Mouse (Mus musculus) CH12.LX (cell line): ENCODE measurements at regions not wholly inside any gene's neighbourhood (a gene's known extent, or its start where the extent isn't known, plus 50 kb on each side); places are given as distances from the start of the nearest gene placed in this dataset.

ENCODE experiments used
- DNase-seq: peaks from one replicate; pipeline ENCODE4 v3.0.0-alpha.2; 2013; ENCODE audit errors: extremely low read depth
- H3K27ac ChIP-seq: 2 replicates; pipeline ENCODE4 v1.5.1; 2012; ENCODE audit warnings: low read depth, mild to moderate bottlenecking, control low read depth, moderate library complexity; ENCODE audit not compliant: insufficient read depth
- H3K27me3 ChIP-seq: replicated peaks from 2 replicates; pipeline ENCODE3; 2012; ENCODE audit warnings: inconsistent platforms
- H3K36me3 ChIP-seq, 2 experiments: replicated peaks in 1 of 2; 2 replicates each; pipeline versions ENCODE3 to v1.6.1; 2012; ENCODE audit warnings: inconsistent platforms in 1 of 2, low read length in 1 of 2, mild to moderate bottlenecking in 1 of 2, mixed read lengths in 1 of 2, moderate library complexity in 1 of 2; ENCODE audit not compliant: control insufficient read depth in 1 of 2, insufficient read depth in 1 of 2
- H3K4me1 ChIP-seq, 2 experiments: 2 replicates each; pipeline ENCODE4 v1.6.1; 2012; ENCODE audit warnings: inconsistent platforms in 1 of 2, moderate library complexity in 1 of 2; ENCODE audit not compliant: insufficient read depth in 2 of 2, control insufficient read depth in 1 of 2
- H3K4me2 ChIP-seq: 2 replicates; pipeline ENCODE4 v1.6.1; 2012; ENCODE audit warnings: low read depth, mild to moderate bottlenecking, control low read depth; ENCODE audit not compliant: poor library complexity, insufficient read depth, severe bottlenecking
- H3K4me3 ChIP-seq, 3 experiments: fragments of 150-350 bp in 1 of 3; sonication (generic) in 1 of 3; replicated peaks in 1 of 3; 2 replicates each; pipeline versions ENCODE3 to v1.5.1; 2011 to 2012; ENCODE audit warnings: low read depth in 2 of 3, low read length in 2 of 3, mild to moderate bottlenecking in 2 of 3, moderate library complexity in 2 of 3, control low read depth in 1 of 3, improper control_type of control experiment in 1 of 3, inconsistent platforms in 1 of 3, mixed read lengths in 1 of 3; ENCODE audit not compliant: poor library complexity in 1 of 3
- H3K79me2 ChIP-seq: replicated peaks from 2 replicates; pipeline ENCODE4 v1.6.1; 2012; ENCODE audit warnings: mild to moderate bottlenecking, moderate library complexity; ENCODE audit not compliant: control insufficient read depth, poor library complexity, insufficient read depth, severe bottlenecking; ENCODE audit errors: extremely low read depth
- H3K9ac ChIP-seq: 2 replicates; pipeline ENCODE4 v1.6.1; 2012; ENCODE audit warnings: low read depth, mild to moderate bottlenecking, control low read depth, moderate library complexity; ENCODE audit not compliant: insufficient read depth
- H3K9me3 ChIP-seq: replicated peaks from 2 replicates; pipeline ENCODE3; 2012; ENCODE audit warnings: low read length, inconsistent platforms, mixed read lengths
- CHD1 ChIP-seq: IDR thresholded peaks from 2 replicates; pipeline ENCODE4 v1.6.1; 2012; ENCODE audit warnings: low read depth, low read length, improper control_type of control experiment, inconsistent platforms
- ETS1 ChIP-seq: conservative IDR thresholded peaks from 2 replicates; pipeline ENCODE4 v1.6.1; 2012; ENCODE audit warnings: low read depth, mild to moderate bottlenecking, inconsistent platforms, low read length, improper control_type of control experiment, moderate library complexity
- IRF4 ChIP-seq: IDR thresholded peaks from 2 replicates; pipeline ENCODE4 v1.6.1; 2014; ENCODE audit warnings: low read depth, mild to moderate bottlenecking, inconsistent platforms, low read length, improper control_type of control experiment
- JUN ChIP-seq: IDR thresholded peaks from 2 replicates; pipeline ENCODE4 v1.6.1; 2011; ENCODE audit warnings: low read depth, mild to moderate bottlenecking, low read length, improper control_type of control experiment, moderate library complexity; ENCODE audit not compliant: insufficient read depth
- JUND ChIP-seq: conservative IDR thresholded peaks from 2 replicates; pipeline ENCODE4 v1.6.1; 2011; ENCODE audit warnings: low read depth, low read length, improper control_type of control experiment
- MAZ ChIP-seq: IDR thresholded peaks from 2 replicates; pipeline ENCODE4 v1.6.1; 2012; ENCODE audit warnings: low read depth, mild to moderate bottlenecking, inconsistent platforms, low read length, improper control_type of control experiment, moderate library complexity
- MEF2A ChIP-seq: IDR thresholded peaks from 2 replicates; pipeline ENCODE4 v1.6.1; 2014; ENCODE audit warnings: low read depth, mild to moderate bottlenecking, inconsistent platforms, low read length, improper control_type of control experiment, borderline replicate concordance
- MXI1 ChIP-seq: IDR thresholded peaks from 2 replicates; pipeline ENCODE4 v1.6.1; 2011; ENCODE audit warnings: mild to moderate bottlenecking, low read depth, low read length, improper control_type of control experiment
- PAX5 ChIP-seq: IDR thresholded peaks from 2 replicates; pipeline ENCODE4 v1.6.1; 2012; ENCODE audit warnings: low read length, inconsistent platforms, mixed read lengths
- POLR2AphosphoS2 ChIP-seq: IDR thresholded peaks from 2 replicates; pipeline ENCODE4 v1.6.1; 2011; ENCODE audit warnings: low read depth, low read length, improper control_type of control experiment
- SIN3A ChIP-seq: IDR thresholded peaks from 2 replicates; pipeline ENCODE4 v1.6.1; 2012; ENCODE audit warnings: low read length, improper control_type of control experiment, inconsistent platforms
- TBP ChIP-seq: conservative IDR thresholded peaks from 2 replicates; pipeline ENCODE4 v1.6.1; 2011; ENCODE audit warnings: low read depth, low read length, improper control_type of control experiment
- UBTF ChIP-seq: IDR thresholded peaks from 2 replicates; pipeline ENCODE4 v1.6.1; 2012; ENCODE audit warnings: low read depth, mild to moderate bottlenecking, inconsistent platforms, low read length, improper control_type of control experiment, moderate library complexity
- USF2 ChIP-seq: conservative IDR thresholded peaks from 2 replicates; pipeline ENCODE4 v1.6.1; 2011; ENCODE audit warnings: low read depth, low read length, improper control_type of control experiment
- ZC3H11A ChIP-seq: IDR thresholded peaks from 2 replicates; pipeline ENCODE4 v1.6.1; 2012; ENCODE audit warnings: low read depth, mild to moderate bottlenecking, inconsistent platforms, low read length, improper control_type of control experiment
- ZMIZ1 ChIP-seq: IDR thresholded peaks from 2 replicates; pipeline ENCODE4 v1.6.1; 2012; ENCODE audit warnings: low read depth, mild to moderate bottlenecking, inconsistent platforms, low read length, improper control_type of control experiment
- ZNF384 ChIP-seq: IDR thresholded peaks from 2 replicates; pipeline ENCODE4 v1.6.1; 2012; ENCODE audit warnings: low read depth, low read length, improper control_type of control experiment, inconsistent platforms
- dilution Hi-C: fragments of 300-500 bp; cut with MboI; formaldehyde crosslinking; loops from 2 replicates; pipeline ENCODE4 v1.14.3; 2020; ENCODE audit warnings: low sequenced_read_pairs; ENCODE audit not compliant: extremely low pct_unique_long_range_greater_than_20kb, extremely low pct_ligation_motif_present
- in situ Hi-C: fragments of 300-500 bp; cut with MboI; formaldehyde crosslinking; loops from 3 replicates; pipeline ENCODE4 v1.14.3; 2019; ENCODE audit warnings: low sequenced_read_pairs, low pct_ligation_motif_present, low pct_unique_long_range_greater_than_20kb, mixed read lengths

DNA sequence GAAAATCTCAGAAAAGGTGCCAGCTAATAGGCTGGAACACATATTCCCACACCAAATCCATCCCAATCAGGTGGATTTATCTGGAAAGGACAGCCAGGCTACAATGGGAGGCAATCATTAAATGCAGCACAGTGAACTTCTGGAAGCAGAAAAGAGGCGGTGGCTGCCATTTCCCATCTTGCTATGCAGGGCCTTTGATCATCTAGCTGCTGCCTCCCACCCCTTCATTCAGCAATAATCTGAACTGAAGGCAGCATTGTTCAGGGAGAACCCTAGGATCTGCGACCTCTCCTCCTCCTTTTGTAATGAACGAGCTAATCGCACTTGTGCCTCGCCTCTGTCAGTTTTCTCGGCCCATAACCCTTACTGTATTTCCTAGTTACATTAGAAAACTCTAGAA lies 413.9 kb downstream of the Meis1 start:
- Histone ChIP-seq H3K4me1 (no peaks in the 10 kb centered on the region), H3K4me3 (no peak overlapping the region), H3K36me3 (no peaks in the 10 kb centered on the region), H3K4me2 (no peak overlapping the region), H3K79me2 (no peaks in the 10 kb centered on the region), H3K9ac (no peak overlapping the region)
- DNase-seq = no peak
- TF ChIP-seq MXI1 (no peak), ZC3H11A (no peak), MAZ (no peak), USF2 (no peak), ETS1 (no peak), JUN (no peak)
- TF ChIP-seq, all 38 proteins: peak for 0
- dilution Hi-C loops (no loop called here), in situ Hi-C loops (no loop called here)
- no peak overlapping the region for H3K27ac ChIP-seq
- H3K9me3 ChIP-seq = no peaks in the 10 kb centered on the region
- no peaks in the 10 kb centered on the region for H3K27me3 ChIP-seq

DNA sequence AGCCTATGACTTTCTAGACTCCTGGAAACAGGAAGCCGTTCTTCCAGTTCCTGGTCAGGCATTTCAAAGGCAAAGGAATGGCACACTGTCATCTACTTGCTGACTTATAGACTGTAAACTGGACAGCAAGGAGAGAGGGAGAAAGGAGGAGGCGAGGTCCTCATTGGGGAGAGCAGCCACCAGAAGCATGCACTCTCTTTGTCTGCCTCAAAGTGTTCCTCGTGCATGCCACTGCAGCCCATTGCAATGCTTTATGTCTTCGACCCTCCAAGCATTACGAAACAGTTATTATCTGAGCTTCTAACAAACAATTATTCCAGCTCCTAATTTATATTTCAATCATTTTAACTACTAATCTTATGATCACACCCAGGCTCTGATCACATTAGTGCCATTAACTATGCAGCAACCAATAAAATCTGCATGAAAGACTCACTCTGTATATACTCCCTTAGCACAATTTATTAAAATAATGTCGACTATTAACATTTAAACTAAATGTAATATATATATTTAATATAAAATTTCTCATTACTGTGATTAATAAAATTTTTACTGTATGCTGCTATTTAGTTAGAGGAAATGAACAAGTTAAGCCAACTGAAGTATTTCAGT lies 417.1 kb downstream of the Meis1 start:
- no peak for DNase-seq
- no peaks in the 10 kb centered on the region for H3K79me2 ChIP-seq
- H3K4me1 ChIP-seq = no peaks in the 10 kb centered on the region
- dilution Hi-C loops (no loop called here), in situ Hi-C loops (no loop called here)
- no peak overlapping the region for H3K4me2 ChIP-seq
- no peaks in the 10 kb centered on the region for H3K9me3 ChIP-seq
- no peaks in the 10 kb centered on the region for H3K36me3 ChIP-seq
- H3K27me3 ChIP-seq = no peaks in the 10 kb centered on the region
- H3K4me3 ChIP-seq = no peak overlapping the region
- TF ChIP-seq JUN = no peak
- TF ChIP-seq PAX5 = no peak
- no peak for TF ChIP-seq POLR2AphosphoS2
- TF ChIP-seq, all 38 proteins: peak for 0
- H3K27ac ChIP-seq = no peak overlapping the region
- no peak overlapping the region for H3K9ac ChIP-seq

DNA sequence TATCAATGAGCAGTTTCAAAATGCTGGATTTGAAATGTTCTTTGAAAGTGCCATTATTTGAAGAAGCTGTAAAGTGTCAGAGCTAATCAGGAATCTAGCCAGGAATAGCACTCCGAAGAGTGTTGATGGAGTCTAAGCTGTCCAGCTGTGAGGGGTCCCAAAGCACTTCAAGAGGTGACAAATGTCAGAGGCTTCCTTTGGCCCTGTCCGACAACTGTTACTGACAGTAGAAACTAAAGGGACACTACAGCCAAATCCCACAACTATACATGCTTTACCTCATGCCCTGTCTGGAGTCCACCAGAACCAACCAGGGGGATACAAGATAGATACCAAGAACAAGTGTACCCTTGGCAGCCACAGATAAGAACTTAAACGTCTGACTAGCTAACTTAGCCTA lies 420.4 kb downstream of the Meis1 start:
- no peaks in the 10 kb centered on the region for H3K9me3 ChIP-seq
- no peak overlapping the region for H3K9ac ChIP-seq
- H3K36me3 ChIP-seq = no peaks in the 10 kb centered on the region
- dilution Hi-C loops = no loop called here
- H3K79me2 ChIP-seq = no peaks in the 10 kb centered on the region
- no peaks in the 10 kb centered on the region for H3K27me3 ChIP-seq
- no peak overlapping the region for H3K27ac ChIP-seq
- no peaks in the 10 kb centered on the region for H3K4me1 ChIP-seq
- no peak overlapping the region for H3K4me2 ChIP-seq
- no peak overlapping the region for H3K4me3 ChIP-seq
- in situ Hi-C loops = no loop called here
- TF ChIP-seq SIN3A = no peak
- no peak for TF ChIP-seq ZNF384
- no peak for TF ChIP-seq CHD1
- no peak for TF ChIP-seq MEF2A
- no peak for TF ChIP-seq TBP
- TF ChIP-seq JUND = no peak
- TF ChIP-seq ZMIZ1 = no peak
- TF ChIP-seq POLR2AphosphoS2 = no peak
- no peak for TF ChIP-seq UBTF
- TF ChIP-seq IRF4 = no peak
- TF ChIP-seq, all 38 proteins: peak for 0
- DNase-seq = no peak
